Mouse (Mus musculus): ENCODE measurements at regions not wholly inside any gene's neighbourhood (a gene's known extent, or its start where the extent isn't known, plus 50 kb on each side); places are given as distances from the start of the nearest gene placed in this dataset.

DNA sequence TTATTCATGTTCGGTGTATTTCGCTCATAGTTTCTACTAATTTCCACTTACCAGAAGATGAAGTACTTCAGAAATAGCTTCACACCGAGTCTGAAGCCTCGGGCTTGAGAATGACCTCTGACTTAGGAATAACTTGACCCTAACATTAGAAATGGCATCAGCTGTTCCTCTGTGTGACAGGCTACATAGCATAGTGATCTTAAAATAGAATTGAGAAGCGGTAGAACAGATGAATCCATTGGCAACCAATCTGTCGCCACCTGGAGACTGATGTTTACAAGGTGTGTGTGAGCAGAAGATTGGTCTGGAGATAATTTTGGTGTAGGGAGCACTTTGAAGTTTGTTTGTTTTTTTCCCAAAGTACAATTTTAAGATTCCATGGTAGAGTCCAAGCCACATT, 60.9 kb upstream of the Ahi1 start:
- Histone ChIP-seq H3K9ac (replicated peaks) (no peak overlapping the region), H3K36me3 (no peaks in the 10 kb centered on the region), H3K27me3 (no peaks in the 10 kb centered on the region), H3K9me3 (no peaks in the 10 kb centered on the region), H3K4me1 (no peaks in the 10 kb centered on the region), H3K27ac (replicated peaks) (no peak overlapping the region), H3K4me3 (no peak overlapping the region), H3K4me2 (replicated peaks) (no peak overlapping the region)
- 87% methylated on average over 6 of the region's 6 CpGs for WGBS
- no peak for ATAC-seq (ENCODE audit: low FRiP score, low read depth)

DNA sequence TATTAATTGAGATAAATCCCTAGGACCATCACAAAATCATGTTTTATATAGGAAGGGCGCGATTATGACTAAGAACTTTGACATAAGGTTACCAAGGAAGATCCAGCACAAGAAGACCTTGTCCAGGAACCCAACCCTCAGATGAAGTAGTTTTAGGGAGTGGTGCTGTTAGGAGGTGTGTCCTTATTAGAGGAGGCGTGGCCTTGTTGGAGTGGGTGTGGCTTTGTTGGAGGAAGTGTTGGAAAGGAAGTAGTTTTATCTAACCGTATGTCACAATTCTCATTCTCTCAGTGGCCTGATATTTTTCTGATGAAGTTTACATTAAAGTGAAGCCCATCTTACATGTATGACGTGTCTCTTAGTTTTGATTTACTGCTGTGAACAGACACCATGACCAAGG, 68.7 kb upstream of the Ahi1 start:
- WGBS, result 94% methylated on average over 5 of the region's 5 CpGs
- H3K9ac ChIP-seq (replicated peaks), result no peak overlapping the region
- no peak for ATAC-seq (ENCODE audit: low FRiP score, low read depth)
- no peak overlapping the region for H3K4me2 ChIP-seq (replicated peaks)
- H3K4me3 ChIP-seq, result no peak overlapping the region
- H3K36me3 ChIP-seq, result no peaks in the 10 kb centered on the region
- no peaks in the 10 kb centered on the region for H3K27me3 ChIP-seq
- no peaks in the 10 kb centered on the region for H3K4me1 ChIP-seq
- H3K9me3 ChIP-seq, result no peaks in the 10 kb centered on the region
- H3K27ac ChIP-seq (replicated peaks), result no peak overlapping the region

DNA sequence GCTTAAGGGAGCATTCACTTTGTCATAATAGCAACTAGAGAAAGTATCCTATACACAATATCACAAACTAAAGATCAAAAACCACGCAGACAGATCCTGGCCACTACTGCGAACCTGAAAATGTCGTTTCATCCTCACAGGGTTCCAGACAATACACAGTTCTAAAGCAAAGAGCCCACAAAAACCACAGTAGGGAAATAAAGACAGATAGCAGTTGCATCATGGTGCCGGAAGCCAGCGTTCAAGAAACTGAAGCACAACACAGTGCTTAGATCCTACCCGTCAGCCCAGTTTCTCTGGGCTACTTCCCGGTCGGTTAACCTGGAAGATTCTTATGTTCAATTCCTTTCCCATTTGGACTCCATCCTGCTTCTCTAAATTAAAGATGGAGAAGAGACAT, 69.7 kb upstream of the Ahi1 start:
- Histone ChIP-seq H3K9ac (replicated peaks) (no peak overlapping the region), H3K9me3 (no peaks in the 10 kb centered on the region), H3K4me2 (replicated peaks) (no peak overlapping the region), H3K4me3 (no peak overlapping the region), H3K27ac (replicated peaks) (no peak overlapping the region), H3K36me3 (no peaks in the 10 kb centered on the region), H3K27me3 (no peaks in the 10 kb centered on the region), H3K4me1 (no peaks in the 10 kb centered on the region)
- ATAC-seq (ENCODE audit: low FRiP score, low read depth), result no peak
- WGBS, result 83% methylated on average over 8 of the region's 8 CpGs

DNA sequence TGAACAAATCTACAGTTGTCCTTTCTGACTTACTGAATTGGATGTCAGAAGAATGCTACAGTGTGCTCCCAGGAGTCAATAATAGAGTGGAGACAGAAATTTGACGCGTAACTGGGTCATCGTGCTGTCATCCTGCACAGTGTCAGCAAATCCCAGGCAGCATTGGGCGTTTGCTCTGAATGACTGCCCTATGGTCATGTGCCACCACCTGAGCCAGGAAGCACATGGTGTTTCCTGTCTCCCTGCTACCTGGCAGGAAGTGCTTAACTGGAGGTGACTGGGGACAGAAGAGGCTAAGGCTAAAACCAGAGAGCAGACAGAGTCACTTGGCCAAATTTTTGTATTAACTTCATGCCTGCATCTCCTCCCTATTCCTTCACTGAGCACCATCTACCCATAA, 72.1 kb upstream of the Ahi1 start:
- Histone ChIP-seq H3K9me3 (no peaks in the 10 kb centered on the region), H3K27ac (replicated peaks) (no peak overlapping the region), H3K27me3 (no peaks in the 10 kb centered on the region), H3K36me3 (no peaks in the 10 kb centered on the region), H3K4me1 (no peaks in the 10 kb centered on the region), H3K9ac (replicated peaks) (no peak overlapping the region), H3K4me3 (no peak overlapping the region), H3K4me2 (replicated peaks) (no peak overlapping the region)
- ATAC-seq (ENCODE audit: low FRiP score, low read depth), result no peak
- 88% methylated on average over 4 of the region's 4 CpGs for WGBS

DNA sequence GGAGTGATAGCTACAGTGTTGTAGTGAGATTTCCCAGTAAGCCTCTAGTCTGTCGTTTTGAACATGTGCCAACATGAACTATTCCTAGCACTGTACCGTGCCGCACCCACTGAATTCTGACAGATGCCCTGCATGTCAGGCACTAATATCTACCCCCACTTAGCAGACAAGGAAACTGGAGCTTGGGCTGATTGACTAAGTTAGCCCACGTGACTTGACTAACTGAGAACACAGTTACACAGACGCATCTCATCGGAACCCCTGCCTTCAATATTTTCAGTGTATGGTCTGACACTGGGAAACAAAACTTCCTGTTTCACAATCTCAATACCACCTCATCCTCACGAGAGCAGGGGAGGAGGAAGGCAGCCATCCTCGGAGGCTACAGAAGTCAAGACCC, 72.9 kb upstream of the Ahi1 start:
- ATAC-seq (ENCODE audit: low FRiP score, low read depth), result no peak
- H3K9me3 ChIP-seq, result no peaks in the 10 kb centered on the region
- 88% methylated on average over 8 of the region's 8 CpGs for WGBS

DNA sequence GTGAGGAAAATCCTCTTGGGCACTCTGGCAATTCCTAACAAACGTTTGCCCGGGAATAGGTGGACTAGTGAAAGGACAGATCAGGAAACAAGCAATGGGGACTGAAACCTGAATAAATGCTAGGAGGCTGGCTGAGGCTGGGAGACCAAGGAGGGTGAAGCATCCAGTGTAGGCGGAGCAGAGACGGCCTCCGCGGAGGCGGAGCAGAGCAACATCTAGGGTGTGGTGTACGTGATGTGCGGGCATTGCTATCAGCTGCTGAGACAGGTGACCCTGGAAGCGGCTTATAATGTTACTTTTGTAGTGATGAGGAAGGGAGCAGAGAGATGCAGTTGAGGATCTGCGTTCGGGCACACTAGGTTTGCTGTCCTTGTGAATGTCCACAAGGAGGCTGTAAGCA, 85.3 kb upstream of the Ahi1 start:
- WGBS, result 87% methylated on average over 12 of the region's 12 CpGs
- Histone ChIP-seq H3K27ac (replicated peaks) (no peak overlapping the region), H3K27me3 (no peaks in the 10 kb centered on the region), H3K36me3 (no peaks in the 10 kb centered on the region), H3K4me3 (no peak overlapping the region), H3K9ac (replicated peaks) (no peak overlapping the region), H3K4me1 (no peaks in the 10 kb centered on the region), H3K4me2 (replicated peaks) (no peak overlapping the region), H3K9me3 (no peaks in the 10 kb centered on the region)
- ATAC-seq (ENCODE audit: low FRiP score, low read depth), result no peak

More for the DNA sequence above, 72.9 kb upstream of the Ahi1 start:
- Histone ChIP-seq H3K4me1 (no peaks in the 10 kb centered on the region), H3K27me3 (no peaks in the 10 kb centered on the region), H3K36me3 (no peaks in the 10 kb centered on the region), H3K4me2 (replicated peaks) (no peak overlapping the region), H3K4me3 (no peak overlapping the region), H3K27ac (replicated peaks) (no peak overlapping the region), H3K9ac (replicated peaks) (no peak overlapping the region)

DNA sequence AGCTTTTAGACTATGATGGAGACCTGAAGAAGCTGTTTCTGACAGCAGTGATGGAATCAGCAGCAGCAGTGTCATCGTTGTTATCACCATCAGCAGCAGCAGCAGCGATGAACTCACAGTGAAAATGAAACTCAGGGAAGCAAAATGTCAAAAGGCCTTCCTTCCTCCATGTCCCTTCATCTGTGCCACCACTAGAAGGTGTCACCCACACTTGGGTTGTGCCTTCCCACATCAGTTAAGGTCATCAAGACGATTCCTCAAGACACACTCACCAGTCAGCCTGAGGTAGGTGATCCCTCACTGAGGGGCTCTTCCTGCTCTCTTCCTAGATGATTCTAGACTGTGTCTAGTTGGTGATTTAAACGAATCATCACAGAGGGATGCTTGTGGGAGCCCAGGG, 87.3 kb upstream of the Ahi1 start:
- peaks cover 5% of the 10 kb centered on the region; the same call in 1 of the 2 replicates for H3K9me3 ChIP-seq
- no peaks in the 10 kb centered on the region for H3K4me1 ChIP-seq
- H3K4me3 ChIP-seq, result no peak overlapping the region
- H3K9ac ChIP-seq (replicated peaks), result no peak overlapping the region
- H3K36me3 ChIP-seq, result no peaks in the 10 kb centered on the region
- no peaks in the 10 kb centered on the region for H3K27me3 ChIP-seq
- H3K27ac ChIP-seq (replicated peaks), result no peak overlapping the region
- no peak for ATAC-seq (ENCODE audit: low FRiP score, low read depth)
- 82% methylated on average over 4 of the region's 4 CpGs for WGBS
- no peak overlapping the region for H3K4me2 ChIP-seq (replicated peaks)

DNA sequence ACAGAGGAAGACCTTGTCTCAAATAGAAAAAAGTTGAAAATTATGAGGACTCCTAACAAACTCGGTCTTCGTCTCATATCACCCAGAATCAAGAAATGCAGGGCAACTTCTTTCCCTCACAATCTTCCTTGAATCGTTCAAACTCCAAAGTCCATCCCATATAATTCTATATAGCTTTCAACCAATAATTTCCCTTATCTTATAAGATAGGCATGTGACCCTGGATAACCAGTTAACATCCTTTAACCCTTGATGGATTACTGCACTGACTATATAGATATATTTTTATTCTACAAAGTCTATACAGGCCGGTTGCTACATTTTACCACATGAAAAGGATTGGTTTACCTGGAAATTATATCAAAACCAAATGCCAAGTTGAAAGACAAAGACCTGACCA, 94.9 kb upstream of the Ahi1 start:
- H3K4me2 ChIP-seq (replicated peaks), result no peak overlapping the region
- H3K9me3 ChIP-seq, result peaks cover 5% of the 10 kb centered on the region; the same call in 1 of the 2 replicates
- H3K4me3 ChIP-seq, result no peak overlapping the region
- H3K4me1 ChIP-seq, result peaks cover 5% of the 10 kb centered on the region; the same call in 1 of the 2 replicates
- H3K9ac ChIP-seq (replicated peaks), result no peak overlapping the region
- no peak for ATAC-seq (ENCODE audit: low FRiP score, low read depth)
- H3K27ac ChIP-seq (replicated peaks), result no peak overlapping the region
- H3K36me3 ChIP-seq, result no peaks in the 10 kb centered on the region
- H3K27me3 ChIP-seq, result no peaks in the 10 kb centered on the region
- WGBS, result 93% methylated on average over 4 of the region's 4 CpGs

DNA sequence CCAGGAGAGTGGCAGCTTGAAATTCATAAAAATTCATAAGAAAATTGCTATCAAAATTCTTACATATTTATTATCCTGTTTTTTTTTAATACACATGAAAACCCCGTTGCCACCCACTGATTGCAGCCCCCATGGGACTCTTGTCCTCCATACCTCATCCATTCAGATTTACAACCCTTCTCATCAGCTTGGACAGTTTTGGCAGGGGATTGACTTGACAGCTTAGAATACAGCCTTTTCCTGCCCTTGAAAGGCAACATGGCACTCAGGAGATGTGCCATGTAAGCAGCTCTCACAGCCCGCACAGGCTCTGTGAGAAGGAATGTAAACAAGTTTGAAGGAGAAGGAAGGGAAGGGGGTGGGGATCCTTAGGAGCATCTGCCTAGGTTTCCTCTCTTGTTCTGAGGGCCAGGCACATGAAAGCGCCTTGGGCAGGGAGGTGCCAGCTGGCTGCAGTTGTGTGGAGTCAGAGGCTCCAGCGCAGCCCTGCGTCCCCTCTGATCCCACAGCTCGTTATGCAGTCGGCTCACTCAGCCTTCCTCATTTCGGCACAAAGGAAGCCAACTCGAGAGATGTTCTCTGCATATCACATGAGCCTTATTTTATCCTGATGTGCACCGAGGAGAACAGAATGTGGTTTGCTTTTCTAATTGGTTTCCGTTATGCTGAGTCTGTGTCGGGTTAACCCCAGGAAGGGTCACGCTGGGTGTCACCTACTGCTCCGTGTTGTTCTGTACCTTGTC, 97.6 kb upstream of the Ahi1 start:
- 37% methylated on average over 14 of the region's 14 CpGs for WGBS
- H3K9ac ChIP-seq (replicated peaks), result no peak overlapping the region
- no peaks in the 10 kb centered on the region for H3K36me3 ChIP-seq
- peaks cover 5% of the 10 kb centered on the region; the same call in 1 of the 2 replicates for H3K4me1 ChIP-seq
- no peaks in the 10 kb centered on the region for H3K27me3 ChIP-seq
- peak overlapping the region; percentile 20 for H3K4me2 ChIP-seq (replicated peaks)
- ATAC-seq (ENCODE audit: low FRiP score, low read depth), result peak; percentile 86
- H3K9me3 ChIP-seq, result no peaks in the 10 kb centered on the region
- no peak overlapping the region for H3K4me3 ChIP-seq
- H3K27ac ChIP-seq (replicated peaks), result peak overlapping the region; percentile 46

DNA sequence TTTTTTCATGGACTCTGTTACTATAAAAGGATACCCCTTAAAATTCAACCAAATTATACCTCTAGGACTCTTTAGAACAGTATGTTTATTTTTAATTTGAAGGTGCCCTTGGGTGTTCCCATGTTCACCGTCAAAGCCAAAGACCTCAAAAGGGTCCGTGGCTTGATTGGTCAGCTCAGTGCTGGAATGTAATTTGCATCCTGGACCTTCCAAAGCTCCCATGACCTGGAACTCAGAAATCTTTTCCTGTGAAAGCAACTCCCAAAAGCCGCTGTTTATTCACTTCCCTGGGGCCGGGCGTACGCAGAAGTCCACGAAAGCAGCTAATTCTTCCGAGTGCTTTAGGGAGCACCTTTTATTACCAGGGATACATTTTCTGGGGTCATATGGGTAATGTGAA, 105.1 kb upstream of the Ahi1 start:
- Histone ChIP-seq H3K4me2 (replicated peaks) (no peak overlapping the region), H3K27ac (replicated peaks) (no peak overlapping the region), H3K27me3 (no peaks in the 10 kb centered on the region), H3K4me1 (0 out of 2 replicates have a peak, but pooled peaks cover 3% of the 10 kb centered on the region), H3K9ac (replicated peaks) (no peak overlapping the region), H3K9me3 (no peaks in the 10 kb centered on the region), H3K4me3 (no peak overlapping the region), H3K36me3 (no peaks in the 10 kb centered on the region)
- 80% methylated on average over 8 of the region's 8 CpGs for WGBS
- no peak for ATAC-seq (ENCODE audit: low FRiP score, low read depth)

DNA sequence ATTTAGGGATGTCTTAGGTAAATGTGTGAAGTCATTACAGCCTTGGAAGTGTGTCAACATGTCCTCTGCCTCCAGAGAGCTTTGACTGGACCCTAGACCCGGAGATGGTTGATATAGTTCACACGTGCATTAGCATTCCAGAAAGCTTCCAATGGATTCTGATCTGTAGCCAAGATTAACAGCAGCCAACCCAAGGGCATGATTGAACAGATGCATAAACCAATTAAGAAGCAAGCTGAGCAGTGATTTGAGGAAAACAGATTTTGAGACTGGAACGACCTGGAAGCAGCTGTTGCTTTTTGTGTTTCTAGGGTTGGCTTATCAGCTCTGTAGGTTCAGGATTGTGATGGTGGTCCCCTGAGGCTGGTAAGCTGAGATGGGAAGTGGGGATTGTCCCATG, 109.1 kb upstream of the Ahi1 start:
- 75% methylated on average over 3 of the region's 3 CpGs for whole genome bisulfite sequencing
- Histone ChIP-seq H3K4me2 (replicated peaks) (no peak overlapping the region), H3K27ac (replicated peaks) (no peak overlapping the region), H3K9ac (replicated peaks) (no peak overlapping the region), H3K27me3 (no peaks in the 10 kb centered on the region), H3K4me3 (no peak overlapping the region), H3K4me1 (peaks cover 11% of the 10 kb centered on the region), H3K36me3 (no peaks in the 10 kb centered on the region), H3K9me3 (no peaks in the 10 kb centered on the region)
- ATAC-seq (ENCODE audit: low FRiP score, low read depth), result no peak

DNA sequence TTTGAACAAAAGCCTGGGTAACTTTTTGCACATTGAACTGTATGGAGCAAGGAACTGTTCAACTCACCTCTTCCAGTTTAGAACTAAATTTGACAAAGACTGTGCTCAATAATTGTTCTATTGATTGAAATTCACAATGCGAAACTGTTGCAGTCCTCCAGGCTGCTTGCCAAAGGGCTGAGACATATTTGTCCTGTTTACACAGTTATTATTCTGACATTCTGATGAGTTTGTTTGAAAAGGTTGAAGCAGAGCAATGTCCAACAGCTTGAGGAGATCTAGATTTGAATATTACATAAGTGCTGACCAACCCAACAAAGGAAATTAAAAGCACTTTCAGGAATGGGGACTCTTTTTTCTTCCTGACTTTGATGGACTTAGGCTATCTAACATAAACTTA, 110.2 kb upstream of the Ahi1 start:
- Histone ChIP-seq H3K36me3 (no peaks in the 10 kb centered on the region), H3K4me2 (replicated peaks) (no peak overlapping the region), H3K9ac (replicated peaks) (no peak overlapping the region), H3K4me3 (no peak overlapping the region), H3K27ac (replicated peaks) (no peak overlapping the region), H3K9me3 (no peaks in the 10 kb centered on the region), H3K4me1 (peaks cover 11% of the 10 kb centered on the region), H3K27me3 (no peaks in the 10 kb centered on the region)
- ATAC-seq (ENCODE audit: low FRiP score, low read depth), result no peak
- 80% methylated on average over 1 of the region's 1 CpGs for WGBS
